Mouse (Mus musculus) G1E-ER4 (cell line): ENCODE data around the gene Ndufb4. TPM values are rescaled to one million over a fixed set of nuclear protein-coding genes. Genes with fewer than 3 reads are reported as not detected.

Experiments
- GATA1 ChIP-seq: IDR thresholded peaks from one replicate; pipeline ENCODE4 v1.8.0; 2012; ENCODE audit warnings: low read length, inconsistent platforms
- polyA plus RNA-seq: library from polyadenylated mRNA; stranded (reverse); fragments of >175 nt; gene quantifications from 2 replicates; pipeline ENCODE4 v1.2.3, GENCODE M21; 2012

Ndufb4 gene
- 55.5 and 72.5 TPM in 2 replicates for polyA plus RNA-seq

GRCm38 (mm10) chr16:37653731-37654657, at the start of gene Ndufb4:
TSS of gene Ndufb4 (minus strand) at chr16:37654453.
- no peak for TF ChIP-seq GATA1

GRCm38 (mm10) chr16:37703884-37704283, 49.6 kb upstream of the Ndufb4 start:
- no peak for TF ChIP-seq GATA1

GRCm38 (mm10) chr16:37698767-37699166, 44.5 kb upstream of the Ndufb4 start:
- TF ChIP-seq GATA1 = no peak

- no peak for TF ChIP-seq GATA1
Observed at GRCm38 (mm10) chr16:37697271-37697670, 43.0 kb upstream of the Ndufb4 start.

- TF ChIP-seq GATA1 = no peak
Observed at GRCm38 (mm10) chr16:37690932-37691730, 36.9 kb upstream of the Ndufb4 start.

- no peak for TF ChIP-seq GATA1
Observed at GRCm38 (mm10) chr16:37690465-37690864, 36.2 kb upstream of the Ndufb4 start.

GRCm38 (mm10) chr16:37689934-37690333, 35.7 kb upstream of the Ndufb4 start:
- TF ChIP-seq GATA1 = no peak

- no peak for TF ChIP-seq GATA1
Observed at GRCm38 (mm10) chr16:37689251-37689926, 35.1 kb upstream of the Ndufb4 start.

GRCm38 (mm10) chr16:37688181-37688580, 33.9 kb upstream of the Ndufb4 start:
- TF ChIP-seq GATA1 = no peak

- TF ChIP-seq GATA1 = no peak
Observed at GRCm38 (mm10) chr16:37687301-37687980, 33.2 kb upstream of the Ndufb4 start.

- TF ChIP-seq GATA1 = no peak
Observed at GRCm38 (mm10) chr16:37686834-37687233, 32.6 kb upstream of the Ndufb4 start.

GRCm38 (mm10) chr16:37685946-37686600, 31.8 kb upstream of the Ndufb4 start:
- no peak for TF ChIP-seq GATA1

GRCm38 (mm10) chr16:37684634-37685441, 30.6 kb upstream of the Ndufb4 start:
- TF ChIP-seq GATA1 = no peak

GRCm38 (mm10) chr16:37684259-37684633, 30.0 kb upstream of the Ndufb4 start:
- TF ChIP-seq GATA1 = no peak
